Mouse (Mus musculus) liver, embryonic 14.5 days (tissue): ENCODE data around the gene Gm13698. TPM values are rescaled to one million over a fixed set of nuclear protein-coding genes. Genes with fewer than 3 reads are reported as not detected.
"Not testable (repeated sequence)": the region's sequence is repeated elsewhere in the genome, so short reads cannot be mapped to it uniquely, and the experiment has no call there.

Source experiments
- ATAC-seq: fragments of 200-750 bp; cut with Nextera tagmentation; 2 replicates; pipeline ENCODE4 v1.8.0; 2017; ENCODE audit warnings: moderate number of reproducible peaks, mild to moderate bottlenecking, moderate library complexity; ENCODE audit not compliant: insufficient read depth
- DNase-seq, 3 experiments: peaks; one replicate each; pipeline ENCODE4 v3.0.0-alpha.2; 2012 to 2013; ENCODE audit warnings: low read depth in 3 of 3, low spot score in 3 of 3
- H3K27ac ChIP-seq: fragments of 300-500 bp; sonication (generic); 2 replicates; pipeline ENCODE4 v1.5.1; 2014; ENCODE audit warnings: moderate library complexity, mild to moderate bottlenecking, control low read depth, inconsistent platforms
- H3K27me3 ChIP-seq: fragments of 300-500 bp; sonication (generic); 2 replicates; pipeline ENCODE4 v1.6.1; 2014; ENCODE audit warnings: mild to moderate bottlenecking, low read length, moderate library complexity; ENCODE audit not compliant: control insufficient read depth, insufficient read depth
- H3K36me3 ChIP-seq: fragments of 300-500 bp; sonication (generic); replicated peaks from 2 replicates; pipeline ENCODE4 v1.6.1; 2014; ENCODE audit warnings: low read depth; ENCODE audit not compliant: control insufficient read depth, insufficient read depth
- H3K4me1 ChIP-seq, 2 experiments: fragments of 200-500 bp in 1 of 2; fragments of 300-500 bp in 1 of 2; sonication (generic) in 1 of 2; replicated peaks; 2 replicates each; pipeline ENCODE4 v1.6.1; 2012 to 2014; ENCODE audit warnings: antibody characterized with exemption in 1 of 2, inconsistent platforms in 1 of 2, low read length in 1 of 2; ENCODE audit not compliant: control insufficient read depth in 2 of 2, insufficient read depth in 2 of 2
- H3K4me2 ChIP-seq: fragments of 300-500 bp; sonication (generic); 2 replicates; pipeline ENCODE4 v1.6.1; 2014; ENCODE audit warnings: low read depth, mild to moderate bottlenecking, control low read depth, moderate library complexity
- H3K4me3 ChIP-seq, 2 experiments: fragments of 200-500 bp in 1 of 2; fragments of 300-500 bp in 1 of 2; sonication (generic) in 1 of 2; 2 replicates each; pipeline ENCODE4 v1.5.1; 2012 to 2014; ENCODE audit warnings: low read depth in 2 of 2, low read length in 2 of 2, mild to moderate bottlenecking in 2 of 2, control low read depth in 1 of 2, inconsistent platforms in 1 of 2, moderate library complexity in 1 of 2; ENCODE audit not compliant: insufficient read depth in 1 of 2
- H3K9ac ChIP-seq: fragments of 300-500 bp; sonication (generic); replicated peaks from 2 replicates; pipeline ENCODE4 v1.6.1; 2014; ENCODE audit warnings: mild to moderate bottlenecking, control low read depth, moderate library complexity
- H3K9me3 ChIP-seq: fragments of 300-500 bp; sonication (generic); 2 replicates; pipeline ENCODE4 v1.6.1; 2016; ENCODE audit warnings: low read length, mixed read lengths; ENCODE audit not compliant: control insufficient read depth
- WGBS: fragments of 180-500 bp; shearing (Covaris S2); extraction: QIAGEN DNeasy Blood & Tissue Kit; methylation state at CpG from one replicate; pipeline ENCODE4 v1.1.7; 2014; ENCODE audit not compliant: insufficient replicate concordance; 5-methylcytosine and 5-hydroxymethylcytosine counted together
- polyA plus RNA-seq, 2 experiments: library from polyadenylated mRNA; depleted of rRNA in 1 of 2; stranded (reverse) in 1 of 2; unstranded in 1 of 2; fragments of >200 nt; fragmentation: Nextera tagmentation in 1 of 2; extraction: Ambion mirVana in 1 of 2; gene quantifications; 2 replicates each; pipeline versions ENCODE4 v1.2.1 to v1.2.3; 2012 to 2014

Gm13698 gene
- polyA plus RNA-seq, 2 experiments, result not detected

DNA sequence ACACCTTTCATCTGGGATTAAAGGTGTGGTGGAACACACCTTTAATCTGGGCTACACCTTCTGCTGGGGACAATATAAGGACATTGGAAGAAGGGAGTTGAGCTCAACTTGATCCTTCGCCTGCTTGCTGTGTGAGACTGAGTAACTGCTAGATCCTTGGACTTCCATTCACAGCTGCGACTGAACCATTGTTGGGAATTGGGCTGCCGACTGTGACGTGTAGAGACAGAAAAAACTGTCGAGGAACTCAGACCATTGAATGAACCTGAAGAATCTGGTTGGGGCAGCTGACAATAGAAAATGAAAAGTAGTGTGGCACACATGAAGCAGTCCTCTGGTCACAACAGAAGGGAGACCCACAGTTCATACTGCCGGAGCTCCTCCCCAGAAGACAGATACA, 17.3 kb downstream of the Gm13698 start, which contains the start of gene Gm13696:
TSS of gene Gm13696 (plus strand) at position 301 of the 400 bp plus-strand sequence.
- H3K9ac ChIP-seq, H3K4me1 ChIP-seq, H3K9me3 ChIP-seq, H3K4me3 ChIP-seq, ATAC-seq, H3K27ac ChIP-seq, H3K4me2 ChIP-seq, H3K27me3 ChIP-seq, DNase-seq, H3K36me3 ChIP-seq: not testable (repeated sequence)
- no CpG with 5 or more reads among the region's 6 CpGs for WGBS

- H3K4me1 ChIP-seq, H3K9me3 ChIP-seq, H3K27ac ChIP-seq, H3K9ac ChIP-seq, H3K4me2 ChIP-seq, DNase-seq, H3K27me3 ChIP-seq, H3K4me3 ChIP-seq, ATAC-seq, H3K36me3 ChIP-seq: not testable (repeated sequence)
- WGBS, result no CpG with 5 or more reads among the region's 6 CpGs
Measured at GRCm38 (mm10) chr2:83978633-83979032, 23.1 kb downstream of the Gm13698 start, which contains the start of gene Gm13694. Gene Gm13694, plus strand, starts transcription at chr2:83978933.

- not testable (repeated sequence) for H3K27me3 ChIP-seq, H3K27ac ChIP-seq, ATAC-seq, H3K4me2 ChIP-seq, H3K9me3 ChIP-seq, H3K36me3 ChIP-seq, H3K4me1 ChIP-seq, H3K4me3 ChIP-seq, DNase-seq, H3K9ac ChIP-seq
- WGBS, result no CpG with 5 or more reads among the region's 6 CpGs
Measured at GRCm38 (mm10) chr2:83984443-83984842, 28.9 kb downstream of the Gm13698 start, which contains the start of gene Gm13697. Gene Gm13697, plus strand, starts transcription at chr2:83984743.

DNA sequence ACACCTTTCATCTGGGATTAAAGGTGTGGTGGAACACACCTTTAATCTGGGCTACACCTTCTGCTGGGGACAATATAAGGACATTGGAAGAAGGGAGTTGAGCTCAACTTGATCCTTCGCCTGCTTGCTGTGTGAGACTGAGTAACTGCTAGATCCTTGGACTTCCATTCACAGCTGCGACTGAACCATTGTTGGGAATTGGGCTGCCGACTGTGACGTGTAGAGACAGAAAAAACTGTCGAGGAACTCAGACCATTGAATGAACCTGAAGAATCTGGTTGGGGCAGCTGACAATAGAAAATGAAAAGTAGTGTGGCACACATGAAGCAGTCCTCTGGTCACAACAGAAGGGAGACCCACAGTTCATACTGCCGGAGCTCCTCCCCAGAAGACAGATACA, 34.8 kb downstream of the Gm13698 start, which contains the start of gene Gm13691:
TSS of gene Gm13691 (plus strand) at position 301 of the 400 bp plus-strand sequence.
- H3K9me3 ChIP-seq, H3K4me3 ChIP-seq, H3K4me2 ChIP-seq, H3K27ac ChIP-seq, ATAC-seq, DNase-seq, H3K9ac ChIP-seq, H3K4me1 ChIP-seq, H3K27me3 ChIP-seq, H3K36me3 ChIP-seq: not testable (repeated sequence)
- WGBS, result no CpG with 5 or more reads among the region's 6 CpGs

DNA sequence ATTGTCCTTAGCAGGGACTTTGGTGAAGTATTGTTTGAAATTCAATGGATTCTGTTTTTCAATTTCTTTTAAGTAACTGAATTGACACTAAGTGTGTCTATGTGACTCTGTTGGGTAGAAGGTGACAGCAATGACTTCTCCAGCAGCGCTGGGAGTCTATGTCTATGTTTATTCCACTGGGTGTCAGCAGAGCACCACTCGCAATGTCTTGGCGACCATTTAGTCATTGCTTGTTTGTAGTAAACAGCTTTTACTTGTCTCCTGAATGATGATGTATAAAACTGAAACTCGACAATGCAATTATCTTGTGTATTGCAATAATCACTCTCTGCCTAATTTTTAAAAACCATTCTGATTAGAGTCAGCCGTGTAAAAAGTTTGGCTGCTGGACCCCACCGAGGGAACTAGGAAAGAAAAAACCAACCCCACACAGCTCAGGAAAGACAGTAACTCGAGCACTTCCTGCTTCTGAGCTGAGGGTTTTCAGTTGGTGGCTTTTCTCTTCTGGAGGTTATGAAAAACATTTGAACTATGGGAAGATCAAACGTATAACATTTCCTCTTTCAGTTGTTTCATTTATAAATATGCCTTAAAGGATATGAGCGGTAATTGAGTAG, 38.3 kb downstream of the Gm13698 start:
- ATAC-seq, result peak; percentile 68
- H3K4me2 ChIP-seq, result 0 out of 2 replicates have a peak overlapping the region, but pooled peaks have one; percentile 20

GRCm38 (mm10) chr2:83994526-83994925, 39.0 kb downstream of the Gm13698 start:
- not testable (repeated sequence) for H3K27me3 ChIP-seq, H3K27ac ChIP-seq, H3K4me1 ChIP-seq, DNase-seq, H3K36me3 ChIP-seq, H3K9ac ChIP-seq, H3K9me3 ChIP-seq, ATAC-seq, H3K4me2 ChIP-seq, H3K4me3 ChIP-seq
- WGBS, result no CpG with 5 or more reads among the region's 3 CpGs

More for the DNA sequence above, 38.3 kb downstream of the Gm13698 start:
- not testable (repeated sequence) for H3K36me3 ChIP-seq, H3K4me1 ChIP-seq, H3K9ac ChIP-seq, H3K4me3 ChIP-seq, H3K27me3 ChIP-seq, DNase-seq, H3K9me3 ChIP-seq, H3K27ac ChIP-seq
- 12% methylated on average over 7 of the region's 9 CpGs for WGBS

Other genes with a start within 250 kb of the Gm13698 start
- gene Itgav, start 231.3 kb upstream of the Gm13698 start, polyA plus RNA-seq (2012; rRNA removed), result 3.1 and 4.1 TPM in 2 replicates
- gene Itgav, start 231.3 kb upstream of the Gm13698 start, polyA plus RNA-seq (2014; fragmentation: Nextera tagmentation; extraction: Ambion mirVana), result 11.2 and 13.1 TPM in 2 replicates
- 0.11 TPM in 2 replicates for gene Fam171b, start 143.1 kb upstream of the Gm13698 start, polyA plus RNA-seq (2012; rRNA removed)
- 0.06 and 0.15 TPM in 2 replicates for gene Fam171b, start 143.1 kb upstream of the Gm13698 start, polyA plus RNA-seq (2014; fragmentation: Nextera tagmentation; extraction: Ambion mirVana)
- gene Zswim2, start 14.5 kb upstream of the Gm13698 start, polyA plus RNA-seq (2012; rRNA removed), result not detected in 2 replicates
- not detected in 2 replicates for gene Zswim2, start 14.5 kb upstream of the Gm13698 start, polyA plus RNA-seq (2014; fragmentation: Nextera tagmentation; extraction: Ambion mirVana)
- not detected in 2 replicates for gene Gm13693, start 5.8 kb downstream of the Gm13698 start, polyA plus RNA-seq (2012; rRNA removed)
- gene Gm13693, start 5.8 kb downstream of the Gm13698 start, polyA plus RNA-seq (2014; fragmentation: Nextera tagmentation; extraction: Ambion mirVana), result not detected in 2 replicates
- gene Gm13695, start 11.6 kb downstream of the Gm13698 start, polyA plus RNA-seq (2012; rRNA removed), result not detected in 2 replicates
- not detected in 2 replicates for gene Gm13695, start 11.6 kb downstream of the Gm13698 start, polyA plus RNA-seq (2014; fragmentation: Nextera tagmentation; extraction: Ambion mirVana)
- not detected in 2 replicates for gene Gm13696, start 17.4 kb downstream of the Gm13698 start, polyA plus RNA-seq (2012; rRNA removed)
- gene Gm13696, start 17.4 kb downstream of the Gm13698 start, polyA plus RNA-seq (2014; fragmentation: Nextera tagmentation; extraction: Ambion mirVana), result not detected in 2 replicates
- gene Gm13694, start 23.2 kb downstream of the Gm13698 start, polyA plus RNA-seq (2012; rRNA removed), result not detected in 2 replicates
- not detected in 2 replicates for gene Gm13694, start 23.2 kb downstream of the Gm13698 start, polyA plus RNA-seq (2014; fragmentation: Nextera tagmentation; extraction: Ambion mirVana)
- gene Gm13697, start 29.1 kb downstream of the Gm13698 start, polyA plus RNA-seq (2012; rRNA removed), result not detected in 2 replicates
- not detected in 2 replicates for gene Gm13697, start 29.1 kb downstream of the Gm13698 start, polyA plus RNA-seq (2014; fragmentation: Nextera tagmentation; extraction: Ambion mirVana)
- gene Gm13691, start 34.9 kb downstream of the Gm13698 start, polyA plus RNA-seq (2012; rRNA removed), result not detected in 2 replicates
- not detected in 2 replicates for gene Gm13691, start 34.9 kb downstream of the Gm13698 start, polyA plus RNA-seq (2014; fragmentation: Nextera tagmentation; extraction: Ambion mirVana)